Mouse (Mus musculus) E14TG2a.4 (cell line): ENCODE results near the gene Begain.

Source experiments
- CTCF ChIP-seq: conservative IDR thresholded peaks from 2 replicates; pipeline ENCODE4 v1.5.1; 2014; ENCODE audit warnings: low read length
- NANOG ChIP-seq: IDR thresholded peaks from 2 replicates; pipeline ENCODE4 v1.6.1; 2014; ENCODE audit warnings: borderline replicate concordance, low read length, mixed read lengths
- POU5F1 ChIP-seq: IDR thresholded peaks from 2 replicates; pipeline ENCODE4 v1.6.1; 2014; ENCODE audit warnings: low read length, borderline replicate concordance

DNA sequence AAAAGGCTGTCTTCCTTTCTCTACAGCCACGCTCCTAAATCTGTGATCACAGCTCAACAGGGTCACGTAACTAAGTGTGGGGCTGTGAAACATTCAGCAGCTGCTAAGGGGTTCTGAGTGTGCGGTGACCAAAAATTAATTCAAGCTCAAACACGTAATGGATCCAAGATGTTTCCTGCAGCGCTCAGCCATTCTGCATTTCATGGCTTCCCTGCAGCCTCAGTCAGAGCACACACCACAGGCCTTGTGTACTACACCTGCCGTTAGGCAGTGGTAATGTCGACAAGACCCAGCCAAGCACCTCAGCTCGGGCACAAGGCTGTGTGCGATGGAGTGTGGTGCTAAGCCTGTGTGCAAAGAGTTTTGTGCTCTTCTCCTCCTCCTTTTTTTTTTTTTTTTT lies 80.6 kb downstream of the Begain start:
- TF ChIP-seq CTCF (no peak), POU5F1 (no peak), NANOG (no peak)
